Mouse (Mus musculus): ENCODE measurements around the gene 1810043G02Rik.
"Not testable (repeated sequence)": the region's sequence is repeated elsewhere in the genome, so short reads cannot be mapped to it uniquely, and the experiment has no call there.

Gene 1810043G02Rik

GRCm38 (mm10) chr10:78001796-78002195 lies 23.5 kb downstream of the 1810043G02Rik start:
- in situ Hi-C loops (cut with MboI; ENCODE audit: low pct_unique_long_range_greater_than_20kb in 1 of 2, low sequenced_read_pairs in 2 of 2, unreplicated experiment in 1 of 2): loop anchor here in 1 of 2 experiments (10.0 kb wide), 1 partner anchor 163 kb away; the partner anchor contains the start of gene D10Jhu81e

GRCm38 (mm10) chr10:78002316-78002715 lies 24.0 kb downstream of the 1810043G02Rik start:
- in situ Hi-C loops (cut with MboI; ENCODE audit: low pct_unique_long_range_greater_than_20kb in 1 of 2, low sequenced_read_pairs in 2 of 2, unreplicated experiment in 1 of 2): loop anchor here in 1 of 2 experiments (10.0 kb wide), 1 partner anchor 162 kb away; the partner anchor contains the start of gene D10Jhu81e

- in situ Hi-C loops (cut with MboI; ENCODE audit: low pct_unique_long_range_greater_than_20kb in 1 of 2, low sequenced_read_pairs in 2 of 2, unreplicated experiment in 1 of 2): loop anchor here in 1 of 2 experiments (10.0 kb wide), 1 partner anchor 160 kb away; the partner anchor contains the start of gene D10Jhu81e
These were observed 26.3 kb downstream of the 1810043G02Rik start for GRCm38 (mm10) chr10:78004479-78005100.

DNA sequence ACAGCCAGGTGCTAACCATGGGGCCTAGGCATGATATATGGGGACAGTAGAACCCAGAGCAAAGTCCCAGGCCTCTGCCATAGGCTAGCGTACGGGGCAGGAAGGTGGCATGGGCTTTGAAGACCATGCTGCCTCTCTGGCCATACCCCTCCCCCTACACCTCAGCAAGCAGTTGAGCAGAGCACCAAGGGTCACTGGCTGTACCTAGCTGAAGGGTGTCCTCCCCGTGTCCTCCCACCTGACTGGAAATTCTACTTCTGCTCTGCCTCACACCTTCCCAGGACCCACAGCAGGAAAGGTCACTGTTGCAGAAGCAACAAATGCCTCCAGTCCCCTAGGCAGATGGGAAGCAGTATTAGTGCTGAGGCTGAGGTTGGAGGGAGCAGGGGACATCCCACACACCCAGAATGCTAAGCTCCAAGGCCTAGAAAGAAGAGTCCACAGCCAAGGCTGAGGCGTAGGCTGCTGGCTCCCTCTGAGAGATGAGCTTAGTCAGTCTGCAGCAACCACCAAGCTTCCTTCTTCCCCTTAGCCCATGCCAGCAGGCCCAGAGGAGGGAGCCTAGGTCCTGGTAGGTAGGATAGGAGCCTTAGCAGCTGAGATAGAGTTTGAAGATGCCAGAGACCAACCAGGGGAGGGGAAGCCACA lies 27.6 kb downstream of the 1810043G02Rik start:
- in situ Hi-C loops (cut with MboI; ENCODE audit: low pct_unique_long_range_greater_than_20kb in 1 of 2, low sequenced_read_pairs in 2 of 2, unreplicated experiment in 1 of 2): loop anchor here in 1 of 2 experiments (10.0 kb wide), 1 partner anchor 159 kb away; the partner anchor contains the start of gene D10Jhu81e

GRCm38 (mm10) chr10:78007203-78007602 lies 28.9 kb downstream of the 1810043G02Rik start:
- in situ Hi-C loops (cut with MboI; ENCODE audit: low pct_unique_long_range_greater_than_20kb in 1 of 2, low sequenced_read_pairs in 2 of 2, unreplicated experiment in 1 of 2): loop anchor here in 1 of 2 experiments (10.0 kb wide), 1 partner anchor 158 kb away; the partner anchor contains the start of gene D10Jhu81e

- in situ Hi-C loops (cut with MboI; ENCODE audit: low pct_unique_long_range_greater_than_20kb in 1 of 2, low sequenced_read_pairs in 2 of 2, unreplicated experiment in 1 of 2): loop anchor here in 1 of 2 experiments (10.0 kb wide), 1 partner anchor 157 kb away; the partner anchor contains the start of gene D10Jhu81e
These were observed 29.8 kb downstream of the 1810043G02Rik start for GRCm38 (mm10) chr10:78008169-78008568.

GRCm38 (mm10) chr10:78009184-78009944 lies 31.0 kb downstream of the 1810043G02Rik start:
- in situ Hi-C loops (cut with MboI; ENCODE audit: low pct_unique_long_range_greater_than_20kb in 1 of 2, low sequenced_read_pairs in 2 of 2, unreplicated experiment in 1 of 2): loop anchor here in 1 of 2 experiments (10.0 kb wide), 1 partner anchor 155 kb away; the partner anchor contains the start of gene D10Jhu81e

DNA sequence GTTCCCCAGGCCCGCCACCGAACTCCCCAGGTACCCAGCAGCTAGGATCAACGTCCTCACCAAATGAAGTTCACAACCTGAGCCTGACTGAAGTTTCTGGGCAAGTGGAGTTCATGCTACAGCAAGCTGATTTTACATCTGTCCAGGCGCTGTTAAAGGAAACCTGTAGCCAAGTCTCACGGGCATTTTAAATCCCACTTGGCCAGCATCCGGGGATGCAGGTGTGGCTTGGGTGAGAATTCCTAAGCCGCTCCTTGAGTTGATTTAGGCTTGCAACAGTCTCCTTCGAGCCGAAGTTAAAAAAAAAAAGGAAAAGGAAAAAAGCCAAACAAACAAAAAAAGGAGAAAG lies 31.6 kb downstream of the 1810043G02Rik start, which contains the start of gene Pfkl:
Gene Pfkl, minus strand, starts transcription at position 139 of the 349 bp plus-strand sequence.
- in situ Hi-C loops (cut with MboI; ENCODE audit: low pct_unique_long_range_greater_than_20kb in 1 of 2, low sequenced_read_pairs in 2 of 2, unreplicated experiment in 1 of 2): loop anchor here (10.0 kb wide), 1 partner anchor 155 kb away; the partner anchor contains the start of gene D10Jhu81e (in 2 of the 2)

DNA sequence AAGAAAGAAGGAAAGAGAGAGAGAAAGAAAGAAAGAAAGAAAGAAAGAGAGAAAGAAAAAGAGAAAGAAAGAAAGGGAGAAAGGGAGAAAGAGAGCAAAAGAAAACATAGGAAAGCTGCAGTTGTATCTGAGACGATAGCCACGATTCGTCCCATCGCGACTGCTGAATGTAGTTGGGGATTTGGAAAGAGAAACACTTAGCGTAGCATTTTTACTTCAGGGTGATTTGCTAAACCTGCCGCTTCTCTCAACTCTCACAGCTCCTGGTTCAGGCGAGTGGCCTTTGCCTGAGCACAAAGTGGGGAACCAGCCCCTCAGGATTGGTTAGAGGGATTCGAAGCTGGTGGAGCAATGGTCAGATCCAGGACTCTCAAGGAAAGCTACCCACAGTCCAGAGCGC lies 32.0 kb downstream of the 1810043G02Rik start:
- in situ Hi-C loops (cut with MboI; ENCODE audit: low pct_unique_long_range_greater_than_20kb in 1 of 2, low sequenced_read_pairs in 2 of 2, unreplicated experiment in 1 of 2): loop anchor here in 1 of 2 experiments (10.0 kb wide), 1 partner anchor 154 kb away; the partner anchor contains the start of gene D10Jhu81e

DNA sequence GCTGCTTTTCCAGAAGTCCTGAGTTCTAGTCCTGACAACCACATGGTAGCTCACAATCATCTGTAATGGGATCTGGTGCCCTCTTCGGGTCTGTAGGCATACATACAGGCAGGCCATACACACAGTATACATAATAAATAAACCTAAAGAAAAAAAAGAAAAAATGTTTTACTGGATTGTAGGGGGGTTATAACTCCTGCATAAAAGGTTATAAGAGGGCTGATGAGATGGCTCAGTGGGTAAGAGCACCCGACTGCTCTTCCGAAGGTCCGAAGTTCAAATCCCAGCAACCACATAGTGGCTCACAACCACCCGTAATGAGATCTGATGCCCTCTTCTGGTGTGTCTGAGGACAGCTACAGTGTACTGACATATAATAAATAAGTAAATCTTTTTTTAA lies 32.8 kb downstream of the 1810043G02Rik start:
- in situ Hi-C loops (cut with MboI; ENCODE audit: low pct_unique_long_range_greater_than_20kb in 1 of 2, low sequenced_read_pairs in 2 of 2, unreplicated experiment in 1 of 2): loop anchor here in 1 of 2 experiments (10.0 kb wide), 1 partner anchor 154 kb away; the partner anchor contains the start of gene D10Jhu81e

GRCm38 (mm10) chr10:78012661-78013495 lies 34.6 kb downstream of the 1810043G02Rik start:
- in situ Hi-C loops (cut with MboI; ENCODE audit: low pct_unique_long_range_greater_than_20kb in 1 of 2, low sequenced_read_pairs in 2 of 2, unreplicated experiment in 1 of 2): loop anchor here in 1 of 2 experiments (10.0 kb wide), 1 partner anchor 152 kb away; the partner anchor contains the start of gene D10Jhu81e

DNA sequence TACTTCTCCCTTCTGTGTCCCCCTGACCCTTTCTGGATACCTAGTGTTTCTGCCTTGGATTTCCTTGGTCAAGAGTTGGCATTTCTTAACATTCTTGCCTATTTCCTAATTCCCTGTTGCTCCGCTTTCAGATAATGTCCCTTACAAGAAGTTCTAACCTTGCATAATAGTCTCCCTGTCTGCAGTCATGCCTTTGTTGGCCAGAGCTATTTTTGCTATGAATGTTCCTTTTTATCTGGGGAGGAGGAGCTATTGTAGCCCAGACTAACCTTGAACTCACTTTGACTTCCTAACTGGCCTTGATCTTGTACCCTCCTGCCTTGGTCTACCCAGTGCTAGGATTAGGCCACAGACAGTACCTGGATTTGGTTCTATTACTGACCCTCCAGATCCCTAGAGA lies 37.2 kb downstream of the 1810043G02Rik start:
- in situ Hi-C loops (cut with MboI; ENCODE audit: low pct_unique_long_range_greater_than_20kb in 1 of 2, low sequenced_read_pairs in 2 of 2, unreplicated experiment in 1 of 2): loop anchor here in 1 of 2 experiments (10.0 kb wide), 1 partner anchor 149 kb away; the partner anchor contains the start of gene D10Jhu81e

DNA sequence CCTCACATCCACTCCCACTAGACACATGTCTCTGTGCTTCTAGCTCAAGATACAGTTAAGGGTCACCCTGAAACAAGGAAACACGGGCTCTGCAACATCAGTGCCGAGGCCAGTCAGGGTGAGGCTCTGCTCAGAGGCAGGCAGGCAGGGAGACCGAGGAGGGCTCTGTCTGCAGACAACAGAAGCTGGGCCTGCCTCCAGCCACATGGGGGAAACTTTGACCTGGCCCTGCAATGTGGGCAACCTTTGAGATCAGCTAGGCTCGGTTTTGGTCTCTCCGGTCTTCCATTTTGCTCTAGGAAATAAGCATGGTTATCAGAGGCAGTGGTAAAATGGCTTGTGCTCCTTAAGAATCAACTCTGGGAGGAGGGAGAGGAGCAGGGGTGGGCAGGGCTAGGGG lies 38.0 kb downstream of the 1810043G02Rik start:
- in situ Hi-C loops (cut with MboI; ENCODE audit: low pct_unique_long_range_greater_than_20kb in 1 of 2, low sequenced_read_pairs in 2 of 2, unreplicated experiment in 1 of 2): loop anchor here in 1 of 2 experiments (10.0 kb wide), 1 partner anchor 148 kb away; the partner anchor contains the start of gene D10Jhu81e

DNA sequence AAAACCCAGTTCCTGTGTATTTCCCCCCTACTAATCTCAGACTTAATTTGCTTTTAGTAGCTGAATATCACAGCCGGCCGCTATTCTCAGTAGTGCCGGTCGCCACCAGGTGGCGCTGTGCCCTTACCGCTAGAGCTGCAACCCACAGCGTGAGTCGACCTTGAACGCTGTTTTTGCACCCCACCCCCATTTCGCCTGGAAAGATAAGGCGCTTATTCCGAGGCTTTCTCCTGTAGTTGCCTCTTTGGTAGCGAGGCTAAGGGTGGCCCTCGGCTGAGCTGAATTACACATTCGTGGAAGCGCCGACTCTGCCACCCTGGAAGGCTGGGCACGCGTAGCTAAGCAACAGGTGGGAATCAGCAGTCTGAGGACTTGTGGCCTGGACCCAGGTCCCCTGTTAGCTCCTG lies 40.5 kb downstream of the 1810043G02Rik start:
- in situ Hi-C loops (cut with MboI; ENCODE audit: low pct_unique_long_range_greater_than_20kb in 1 of 2, low sequenced_read_pairs in 2 of 2, unreplicated experiment in 1 of 2): loop anchor here in 1 of 2 experiments (10.0 kb wide), 1 partner anchor 146 kb away; the partner anchor contains the start of gene D10Jhu81e

GRCm38 (mm10) chr10:78019291-78019690 lies 41.0 kb downstream of the 1810043G02Rik start:
- in situ Hi-C loops (cut with MboI; ENCODE audit: low pct_unique_long_range_greater_than_20kb in 1 of 2, low sequenced_read_pairs in 2 of 2, unreplicated experiment in 1 of 2): loop anchor here in 1 of 2 experiments (10.0 kb wide), 1 partner anchor 146 kb away; the partner anchor contains the start of gene D10Jhu81e

DNA sequence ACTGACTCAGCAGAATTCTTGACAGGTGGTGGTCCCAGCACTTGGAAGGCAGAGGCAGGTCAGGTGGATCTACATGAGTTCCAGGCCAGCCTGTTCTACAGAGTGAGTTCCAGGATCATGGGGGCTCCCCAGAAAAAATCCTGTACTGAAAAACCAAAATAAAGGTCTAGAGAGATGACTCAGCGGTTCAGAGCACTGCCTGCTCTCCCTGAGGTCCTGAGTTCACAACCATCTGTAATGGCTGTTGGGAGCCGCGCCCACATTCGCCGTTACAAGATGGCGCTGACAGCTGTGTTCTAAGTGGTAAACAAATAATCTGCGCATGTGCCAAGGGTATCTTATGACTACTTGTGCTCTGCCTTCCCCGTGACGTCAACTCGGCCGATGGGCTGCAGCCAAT lies 41.7 kb downstream of the 1810043G02Rik start:
- in situ Hi-C loops (cut with MboI; ENCODE audit: low pct_unique_long_range_greater_than_20kb in 1 of 2, low sequenced_read_pairs in 2 of 2, unreplicated experiment in 1 of 2): loop anchor here in 1 of 2 experiments (10.0 kb wide), 1 partner anchor 145 kb away; the partner anchor contains the start of gene D10Jhu81e

GRCm38 (mm10) chr10:78025453-78025852 lies 47.1 kb downstream of the 1810043G02Rik start:
- in situ Hi-C loops (cut with MboI; ENCODE audit: low pct_unique_long_range_greater_than_20kb in 1 of 2, low sequenced_read_pairs in 2 of 2, unreplicated experiment in 1 of 2): not testable (repeated sequence)
